Mouse (Mus musculus) heart, adult 2 months (tissue): ENCODE results near the gene Slc35f4. TPM values are rescaled to one million over a fixed set of nuclear protein-coding genes. Genes with fewer than 3 reads are reported as not detected.

Source experiments
- DNase-seq, 2 experiments: peaks; one replicate each; pipeline ENCODE4 v3.0.0; 2021
- H3K27ac ChIP-seq: fragments of 200-600 bp; 2 replicates; pipeline ENCODE4 v1.8.1; 2022
- H3K27me3 ChIP-seq: fragments of 200-500 bp; 2 replicates; pipeline ENCODE4 v1.6.1; 2012; ENCODE audit warnings: mild to moderate bottlenecking, low read length, inconsistent platforms, mixed read lengths; ENCODE audit not compliant: control insufficient read depth, insufficient read depth
- H3K36me3 ChIP-seq: fragments of 200-500 bp; 2 replicates; pipeline ENCODE4 v1.6.1; 2012; ENCODE audit warnings: low read length, inconsistent platforms; ENCODE audit not compliant: control insufficient read depth, insufficient read depth
- H3K4me1 ChIP-seq: fragments of 200-500 bp; 2 replicates; pipeline ENCODE4 v1.6.1; 2011; ENCODE audit warnings: low read length; ENCODE audit not compliant: control insufficient read depth, insufficient read depth
- H3K4me3 ChIP-seq: fragments of 200-600 bp; 2 replicates; pipeline ENCODE4 v1.8.1; 2022
- H3K79me2 ChIP-seq: fragments of 200-500 bp; replicated peaks from 2 replicates; pipeline ENCODE4 v1.6.1; 2012; ENCODE audit warnings: mild to moderate bottlenecking, inconsistent platforms, low read length, moderate library complexity, mixed read lengths; ENCODE audit not compliant: control insufficient read depth, insufficient read depth
- H3K9ac ChIP-seq: fragments of 200-500 bp; 2 replicates; pipeline ENCODE4 v1.6.1; 2012; ENCODE audit warnings: low read depth, mild to moderate bottlenecking, control low read depth, inconsistent platforms, low read length, mixed read lengths
- CTCF ChIP-seq: fragments of 200-600 bp; IDR thresholded peaks from 2 replicates; pipeline ENCODE4 v1.8.1; 2022; ENCODE audit warnings: antibody characterized with exemption, mild to moderate bottlenecking, moderate library complexity
- EP300 ChIP-seq: fragments of 200-500 bp; IDR thresholded peaks from 2 replicates; pipeline ENCODE4 v1.6.1; 2011; ENCODE audit warnings: low read depth, low read length, control low read depth; ENCODE audit not compliant: insufficient read depth
- POLR2A ChIP-seq: fragments of 200-500 bp; IDR thresholded peaks from 2 replicates; pipeline ENCODE4 v1.6.1; 2011; ENCODE audit warnings: mild to moderate bottlenecking, low read depth, low read length, control low read depth; ENCODE audit not compliant: insufficient read depth
- WGBS: fragments of 180-500 bp; shearing (Covaris S2); methylation state at CpG from one replicate; pipeline ENCODE4 v1.1.7; 2018; 5-methylcytosine and 5-hydroxymethylcytosine counted together
- intact Hi-C: fragments of 180-260 bp; cut with DNase I; formaldehyde crosslinking; loops from one replicate; pipeline ENCODE4 v1.15.1; 2025
- polyA plus RNA-seq: library from polyadenylated mRNA; depleted of rRNA; stranded (reverse); fragments of >200 nt; gene quantifications from 2 replicates; pipeline ENCODE4 v1.2.3, GENCODE M21; 2012
- total RNA-seq, 2 experiments: library from RNA; stranded (reverse); gene quantifications; 2 replicates each; pipeline ENCODE4 v1.2.3; 2021

The Slc35f4 gene
- total and polyA plus RNA-seq, 3 experiments: not detected

DNA sequence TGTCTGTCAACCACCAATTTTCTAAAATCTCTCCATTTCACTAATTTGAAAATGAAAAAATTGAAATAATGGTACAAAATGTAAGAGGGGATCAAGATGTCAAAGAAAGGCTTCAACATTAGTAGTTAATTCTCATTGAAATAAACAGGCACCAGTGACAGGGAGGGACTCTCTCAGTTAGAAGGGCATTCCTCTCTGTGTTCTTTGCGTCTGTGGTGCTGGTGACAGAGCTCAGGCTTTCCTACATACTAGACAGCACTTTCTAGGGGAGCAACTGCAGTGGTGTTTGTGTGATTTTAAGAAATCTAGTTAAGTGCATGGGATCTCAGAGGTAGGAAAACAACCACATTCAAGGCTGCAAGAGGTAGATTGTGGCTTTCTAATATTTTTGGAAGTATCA lies 214.3 kb downstream of the Slc35f4 start:
- WGBS: 71% methylated on average over 1 of the region's 1 CpGs
- Histone ChIP-seq H3K36me3 (no peaks in the 10 kb centered on the region), H3K9ac (no peak overlapping the region), H3K4me3 (no peak overlapping the region), H3K27me3 (no peaks in the 10 kb centered on the region), H3K4me1 (no peaks in the 10 kb centered on the region), H3K79me2 (no peaks in the 10 kb centered on the region), H3K27ac (no peak overlapping the region)
- DNase-seq: no peak
- intact Hi-C loops: no loop called here
- TF ChIP-seq CTCF (no peak), EP300 (no peak), POLR2A (no peak)

DNA sequence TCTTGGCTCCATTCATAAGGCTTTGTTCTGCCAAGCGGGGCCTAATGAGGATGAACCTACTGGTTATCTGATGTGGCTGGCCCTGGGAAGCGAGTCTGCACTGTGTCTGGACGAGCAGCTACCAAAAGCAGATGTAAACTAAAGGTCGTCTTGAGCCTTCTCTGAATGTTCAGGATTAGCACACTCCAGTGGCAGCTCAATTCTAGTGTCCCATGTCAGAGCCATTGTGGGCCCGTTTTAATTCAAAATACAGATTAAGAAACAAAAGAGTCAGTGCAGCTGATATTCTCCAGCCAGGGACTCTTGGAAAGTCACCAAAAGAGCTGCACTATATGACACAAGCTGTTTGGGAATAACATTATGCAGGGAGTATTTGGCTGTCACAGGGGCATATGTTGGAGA lies 214.8 kb downstream of the Slc35f4 start:
- Histone ChIP-seq H3K79me2 (no peaks in the 10 kb centered on the region), H3K27me3 (no peaks in the 10 kb centered on the region), H3K4me1 (no peaks in the 10 kb centered on the region), H3K36me3 (no peaks in the 10 kb centered on the region), H3K4me3 (no peak overlapping the region), H3K9ac (no peak overlapping the region), H3K27ac (no peak overlapping the region)
- 40% methylated on average over 5 of the region's 5 CpGs for WGBS
- intact Hi-C loops: no loop called here
- DNase-seq: no peak
- TF ChIP-seq CTCF (no peak), EP300 (no peak), POLR2A (no peak)

DNA sequence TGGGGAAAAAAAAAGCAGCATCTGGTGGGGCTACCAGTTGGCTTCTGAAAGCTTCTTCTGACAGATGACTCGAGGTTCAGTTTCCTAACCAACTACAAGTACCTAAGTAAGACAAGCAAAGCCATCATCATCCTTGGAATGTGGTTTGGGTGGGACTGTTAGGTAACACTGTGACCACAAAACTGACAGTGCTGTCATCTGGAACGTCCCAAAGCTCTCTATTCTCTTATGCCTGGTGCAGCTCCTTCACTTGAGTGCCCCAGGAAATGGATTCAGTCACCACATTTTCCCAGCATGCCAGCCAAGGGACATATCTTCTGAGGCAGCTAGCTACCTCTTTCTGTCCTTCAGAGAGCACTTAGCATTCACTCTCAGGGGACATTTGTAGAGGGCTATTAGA lies 216.2 kb downstream of the Slc35f4 start:
- intact Hi-C loops: no loop called here
- Histone ChIP-seq H3K4me1 (no peaks in the 10 kb centered on the region), H3K27ac (no peak overlapping the region), H3K9ac (no peak overlapping the region), H3K79me2 (no peaks in the 10 kb centered on the region), H3K27me3 (no peaks in the 10 kb centered on the region), H3K36me3 (no peaks in the 10 kb centered on the region), H3K4me3 (no peak overlapping the region)
- DNase-seq: no peak
- 67% methylated on average over 2 of the region's 2 CpGs for WGBS
- TF ChIP-seq CTCF: no peak
- TF ChIP-seq POLR2A: no peak
- no peak for TF ChIP-seq EP300

DNA sequence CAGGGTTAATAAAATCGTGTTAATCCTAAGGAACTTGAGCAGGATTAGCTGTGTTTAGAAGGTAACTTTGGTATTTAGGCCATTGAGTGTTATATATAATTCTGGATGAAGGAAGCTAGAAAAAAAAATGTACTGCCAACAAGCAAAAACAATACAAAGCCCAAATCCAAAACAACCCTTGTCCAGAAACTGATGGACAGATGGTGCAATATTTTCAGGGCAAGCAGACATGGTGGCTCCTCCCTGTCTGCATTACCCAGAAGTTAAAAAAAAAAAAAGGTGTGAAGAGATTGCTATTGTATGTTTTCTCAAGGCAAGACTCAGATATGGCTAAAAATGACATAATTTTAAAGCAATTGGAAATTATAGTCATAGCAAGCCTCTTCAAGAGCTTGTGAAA lies 217.3 kb downstream of the Slc35f4 start:
- WGBS: 38% methylated on average over 1 of the region's 1 CpGs
- Histone ChIP-seq H3K4me3 (no peak overlapping the region), H3K27me3 (no peaks in the 10 kb centered on the region), H3K79me2 (no peaks in the 10 kb centered on the region), H3K36me3 (no peaks in the 10 kb centered on the region), H3K9ac (no peak overlapping the region), H3K27ac (no peak overlapping the region), H3K4me1 (no peaks in the 10 kb centered on the region)
- TF ChIP-seq POLR2A (no peak), CTCF (no peak), EP300 (no peak)
- intact Hi-C loops: no loop called here
- DNase-seq: no peak

DNA sequence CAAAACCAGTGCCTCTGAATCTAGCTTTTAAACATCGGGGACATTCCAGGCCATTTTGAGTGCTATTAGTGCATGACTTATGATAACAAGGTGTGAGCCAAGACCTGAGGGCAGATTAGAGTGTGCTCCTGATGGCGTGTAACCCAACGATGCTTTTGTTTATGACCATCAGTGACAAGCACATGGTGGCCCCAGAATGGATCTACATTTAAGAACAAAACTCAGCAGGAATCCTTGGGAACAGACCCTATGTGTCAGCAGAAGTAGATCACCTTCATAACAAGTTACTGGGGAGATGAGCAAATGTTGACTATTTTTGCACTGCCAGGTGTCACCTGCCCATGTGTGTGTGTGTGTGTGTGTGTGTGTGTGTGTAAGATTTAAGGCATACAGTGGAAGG lies 218.0 kb downstream of the Slc35f4 start:
- Histone ChIP-seq H3K79me2 (no peaks in the 10 kb centered on the region), H3K27me3 (no peaks in the 10 kb centered on the region), H3K27ac (no peak overlapping the region), H3K4me3 (no peak overlapping the region), H3K4me1 (no peaks in the 10 kb centered on the region), H3K36me3 (no peaks in the 10 kb centered on the region), H3K9ac (no peak overlapping the region)
- TF ChIP-seq EP300 (no peak), POLR2A (no peak), CTCF (no peak)
- no peak for DNase-seq
- 83% methylated on average over 3 of the region's 3 CpGs for WGBS
- intact Hi-C loops: no loop called here

DNA sequence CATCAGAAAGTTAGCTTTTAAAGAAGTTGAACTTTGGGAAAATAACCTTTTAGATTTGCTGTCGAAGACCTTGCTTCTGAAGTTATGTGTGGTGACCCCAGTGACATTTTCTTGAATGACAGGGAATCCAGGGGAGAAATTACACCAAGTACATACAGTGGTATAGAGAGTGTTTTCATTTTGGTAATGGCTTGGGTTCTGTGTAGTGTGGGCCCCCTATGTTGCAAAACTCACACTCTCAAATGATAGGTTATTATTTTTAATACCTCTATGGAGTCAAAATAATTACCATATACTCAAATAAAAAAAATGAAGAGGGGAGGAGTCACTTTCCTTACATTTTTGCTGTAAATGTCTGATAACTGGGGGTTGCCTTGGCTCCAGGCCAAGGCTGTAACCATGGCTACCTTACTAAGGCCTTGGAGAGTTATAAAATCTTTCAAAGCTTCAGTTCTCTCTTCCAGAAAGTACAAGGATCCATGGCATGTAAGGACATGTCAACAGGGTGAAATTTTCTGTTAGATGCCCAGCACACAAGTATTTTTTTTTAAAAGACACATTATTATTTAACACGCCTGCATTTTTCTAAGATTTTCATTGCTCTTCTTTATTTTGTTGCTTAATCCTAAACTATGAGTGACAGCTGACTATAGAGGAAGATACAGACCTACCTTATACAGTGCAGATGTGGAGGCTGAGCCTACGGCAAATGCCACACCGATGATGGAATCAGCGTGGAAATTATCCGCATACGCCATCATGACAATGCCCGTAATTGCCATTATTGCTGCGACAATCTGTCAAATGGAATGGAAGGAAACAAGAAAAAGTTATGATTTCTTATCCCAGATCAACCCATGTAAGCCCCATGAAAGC lies 220.1 kb downstream of the Slc35f4 start:
- Histone ChIP-seq H3K4me1 (no peaks in the 10 kb centered on the region), H3K27ac (no peak overlapping the region), H3K9ac (no peak overlapping the region), H3K4me3 (no peak overlapping the region), H3K36me3 (no peaks in the 10 kb centered on the region), H3K79me2 (no peaks in the 10 kb centered on the region), H3K27me3 (no peaks in the 10 kb centered on the region)
- DNase-seq: no peak
- no peak for TF ChIP-seq POLR2A
- TF ChIP-seq CTCF: no peak
- TF ChIP-seq EP300: no peak
- intact Hi-C loops: no loop called here
- 91% methylated on average over 9 of the region's 9 CpGs for WGBS
